Mouse (Mus musculus) neural tube, embryonic 14.5 days (tissue): ENCODE measurements around the gene Kcnk5. TPM values are rescaled to one million over a fixed set of nuclear protein-coding genes. Genes with fewer than 3 reads are reported as not detected.

Experiments
- ATAC-seq: fragments of 200-750 bp; cut with Nextera tagmentation; 2 replicates; pipeline ENCODE4 v1.8.0; 2017; ENCODE audit warnings: low read depth, mild to moderate bottlenecking, moderate TSS enrichment, moderate library complexity
- H3K27ac ChIP-seq: fragments of 300-500 bp; sonication (generic); 2 replicates; pipeline ENCODE4 v1.5.1; 2014; ENCODE audit warnings: low read depth, mild to moderate bottlenecking, control low read depth, low read length, moderate library complexity, mixed read lengths
- H3K27me3 ChIP-seq: fragments of 300-500 bp; sonication (generic); 2 replicates; pipeline ENCODE4 v1.6.1; 2014; ENCODE audit warnings: low read length; ENCODE audit not compliant: control insufficient read depth, insufficient read depth
- H3K36me3 ChIP-seq: fragments of 300-500 bp; sonication (generic); 2 replicates; pipeline ENCODE4 v1.6.1; 2014; ENCODE audit warnings: low read length, mixed read lengths; ENCODE audit not compliant: control insufficient read depth, insufficient read depth
- H3K4me1 ChIP-seq: fragments of 300-500 bp; sonication (generic); 2 replicates; pipeline ENCODE4 v1.6.1; 2014; ENCODE audit warnings: low read length; ENCODE audit not compliant: control insufficient read depth, insufficient read depth
- H3K4me2 ChIP-seq: fragments of 300-500 bp; sonication (generic); 2 replicates; pipeline ENCODE4 v1.6.1; 2014; ENCODE audit warnings: mild to moderate bottlenecking, low read depth, low read length, control low read depth
- H3K4me3 ChIP-seq: fragments of 300-500 bp; sonication (generic); 2 replicates; pipeline ENCODE4 v1.5.1; 2014; ENCODE audit warnings: low read depth, low read length, control low read depth, mixed read lengths
- H3K9ac ChIP-seq: fragments of 300-500 bp; sonication (generic); replicated peaks from 2 replicates; pipeline ENCODE4 v1.6.1; 2014; ENCODE audit warnings: low read depth, mild to moderate bottlenecking, control low read depth, low read length, mixed read lengths
- H3K9me3 ChIP-seq: fragments of 300-500 bp; sonication (generic); 2 replicates; pipeline ENCODE4 v1.6.1; 2016; ENCODE audit warnings: low read length; ENCODE audit not compliant: control insufficient read depth
- WGBS: fragments of 180-500 bp; shearing (Covaris S2); extraction: QIAGEN DNeasy Blood & Tissue Kit; methylation state at CpG from one replicate; pipeline ENCODE4 v1.1.7; 2014; 5-methylcytosine and 5-hydroxymethylcytosine counted together
- polyA plus RNA-seq: library from polyadenylated mRNA; unstranded; fragments of >200 nt; fragmentation: Nextera tagmentation; extraction: Ambion mirVana; gene quantifications from 2 replicates; pipeline ENCODE4 v1.2.1, GENCODE M21; 2014

Gene Kcnk5
- polyA plus RNA-seq, 1 experiment from 2014 or later, result 0.32 TPM

DNA sequence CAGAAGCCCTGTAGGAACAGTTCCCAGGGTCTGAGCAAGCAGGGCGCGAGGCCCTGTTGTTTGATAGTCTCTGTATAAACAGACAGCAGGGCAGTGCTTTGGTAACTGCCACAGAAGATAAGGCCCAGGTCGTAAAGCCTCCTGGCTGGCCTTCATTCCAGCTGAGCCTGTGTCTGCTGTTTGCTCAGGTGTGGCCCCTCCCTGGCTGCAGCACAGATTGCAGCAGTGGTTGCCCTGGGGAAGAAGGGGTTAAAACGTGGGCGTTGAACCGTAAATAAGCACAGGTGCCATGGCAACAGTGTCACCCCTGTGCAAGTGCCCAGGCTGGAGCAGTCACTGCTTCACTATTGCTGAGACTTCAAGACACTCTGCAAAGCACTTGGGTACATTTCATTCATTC, 26.8 kb upstream of the Kcnk5 start:
- Histone ChIP-seq H3K9me3 (no peaks in the 10 kb centered on the region), H3K27me3 (no peaks in the 10 kb centered on the region), H3K4me1 (0 out of 2 replicates have a peak, but pooled peaks cover 3% of the 10 kb centered on the region), H3K4me3 (no peak overlapping the region), H3K4me2 (no peak overlapping the region), H3K27ac (no peak overlapping the region), H3K9ac (no peak overlapping the region), H3K36me3 (no peaks in the 10 kb centered on the region)
- 18% methylated on average over 6 of the region's 6 CpGs for whole genome bisulfite sequencing
- no peak; the same call in 1 of the 2 replicates for ATAC-seq

GRCm38 (mm10) chr14:20205747-20206146, 24.1 kb upstream of the Kcnk5 start:
- no peak for ATAC-seq
- H3K9ac ChIP-seq, result no peak overlapping the region
- no peak overlapping the region for H3K4me3 ChIP-seq
- 93% methylated on average over 4 of the region's 4 CpGs for WGBS
- no peaks in the 10 kb centered on the region for H3K36me3 ChIP-seq
- H3K27me3 ChIP-seq, result no peaks in the 10 kb centered on the region
- H3K4me2 ChIP-seq, result no peak overlapping the region
- no peaks in the 10 kb centered on the region for H3K9me3 ChIP-seq
- no peak overlapping the region for H3K27ac ChIP-seq
- H3K4me1 ChIP-seq, result 0 out of 2 replicates have a peak, but pooled peaks cover 3% of the 10 kb centered on the region

- no peaks in the 10 kb centered on the region for H3K36me3 ChIP-seq
Observed at GRCm38 (mm10) chr14:20203301-20203700, 21.7 kb upstream of the Kcnk5 start.

DNA sequence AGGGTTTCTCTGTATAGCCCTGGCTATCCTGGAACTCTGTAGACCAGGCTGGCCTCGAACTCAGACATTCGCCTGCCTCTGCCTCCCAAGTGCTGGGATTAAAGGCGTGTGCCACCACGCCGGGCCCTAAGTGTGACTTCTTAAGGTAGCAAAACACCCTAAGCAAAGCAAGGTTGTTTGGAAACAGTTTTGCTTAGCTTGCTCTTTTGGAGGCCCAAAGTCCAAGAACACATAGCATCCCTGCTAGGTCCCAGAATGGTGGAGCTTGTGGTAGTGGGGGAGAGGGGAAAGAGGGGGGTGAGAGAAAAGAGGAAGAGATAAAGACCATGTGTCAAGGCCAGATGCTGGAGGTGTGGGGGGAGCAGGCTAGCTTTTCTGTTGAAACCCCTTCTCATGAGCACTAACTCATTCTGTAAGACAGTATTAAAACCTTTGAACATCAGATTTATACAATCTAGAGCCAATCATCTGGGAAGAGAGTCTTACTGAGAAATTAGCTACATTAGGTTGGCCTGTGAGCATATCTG, 21.1 kb upstream of the Kcnk5 start:
- WGBS, result 98% methylated on average over 5 of the region's 5 CpGs
- no peak for ATAC-seq
- no peaks in the 10 kb centered on the region for H3K36me3 ChIP-seq
- no peak overlapping the region for H3K9ac ChIP-seq
- no peak overlapping the region for H3K4me3 ChIP-seq
- H3K27me3 ChIP-seq, result no peaks in the 10 kb centered on the region
- no peaks in the 10 kb centered on the region for H3K9me3 ChIP-seq
- H3K4me1 ChIP-seq, result no peaks in the 10 kb centered on the region
- no peak overlapping the region for H3K27ac ChIP-seq
- H3K4me2 ChIP-seq, result no peak overlapping the region

More at GRCm38 (mm10) chr14:20203301-20203700, 21.7 kb upstream of the Kcnk5 start:
- H3K4me1 ChIP-seq, result 0 out of 2 replicates have a peak, but pooled peaks cover under 1% of the 10 kb centered on the region
- no peak overlapping the region for H3K9ac ChIP-seq
- H3K9me3 ChIP-seq, result no peaks in the 10 kb centered on the region
- ATAC-seq, result no peak
- WGBS, result 54% methylated on average over 4 of the region's 4 CpGs
- H3K4me3 ChIP-seq, result no peak overlapping the region
- no peak overlapping the region for H3K4me2 ChIP-seq
- no peak overlapping the region for H3K27ac ChIP-seq
- H3K27me3 ChIP-seq, result no peaks in the 10 kb centered on the region

DNA sequence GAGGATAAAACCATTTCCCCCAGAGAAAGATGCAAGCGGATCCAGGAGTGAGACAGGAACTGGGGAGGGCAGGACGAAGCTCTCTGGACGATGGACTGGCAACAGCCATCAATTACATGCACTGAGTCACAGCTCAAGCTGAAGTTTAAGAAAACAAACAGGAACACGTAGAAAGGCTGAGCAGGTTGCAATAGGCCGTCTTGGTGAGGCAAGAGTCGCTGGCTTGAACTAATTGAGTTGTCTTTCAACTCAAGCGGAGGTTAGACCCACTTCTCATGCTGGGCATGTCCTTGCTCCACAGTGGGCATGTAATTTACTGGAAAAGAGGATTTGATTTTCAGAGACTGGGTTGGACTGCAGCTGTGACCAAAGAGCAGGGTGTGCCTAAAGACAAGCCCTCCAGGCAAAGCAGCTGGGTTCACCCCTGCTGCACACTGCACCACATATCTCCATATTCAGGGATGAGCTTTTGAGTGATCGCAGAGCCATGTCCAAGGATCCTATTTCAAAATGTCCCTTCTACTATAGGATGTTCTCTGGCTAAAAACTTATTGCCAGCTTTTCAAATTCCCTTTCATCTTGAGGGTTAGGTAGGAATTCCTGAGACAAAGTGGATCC, 19.6 kb upstream of the Kcnk5 start:
- no peaks in the 10 kb centered on the region for H3K9me3 ChIP-seq
- H3K9ac ChIP-seq, result no peak overlapping the region
- no peak overlapping the region for H3K27ac ChIP-seq
- 54% methylated on average over 8 of the region's 8 CpGs for WGBS
- ATAC-seq, result no peak
- H3K4me2 ChIP-seq, result no peak overlapping the region
- H3K36me3 ChIP-seq, result no peaks in the 10 kb centered on the region
- no peak overlapping the region for H3K4me3 ChIP-seq
- no peaks in the 10 kb centered on the region for H3K4me1 ChIP-seq
- H3K27me3 ChIP-seq, result no peaks in the 10 kb centered on the region

DNA sequence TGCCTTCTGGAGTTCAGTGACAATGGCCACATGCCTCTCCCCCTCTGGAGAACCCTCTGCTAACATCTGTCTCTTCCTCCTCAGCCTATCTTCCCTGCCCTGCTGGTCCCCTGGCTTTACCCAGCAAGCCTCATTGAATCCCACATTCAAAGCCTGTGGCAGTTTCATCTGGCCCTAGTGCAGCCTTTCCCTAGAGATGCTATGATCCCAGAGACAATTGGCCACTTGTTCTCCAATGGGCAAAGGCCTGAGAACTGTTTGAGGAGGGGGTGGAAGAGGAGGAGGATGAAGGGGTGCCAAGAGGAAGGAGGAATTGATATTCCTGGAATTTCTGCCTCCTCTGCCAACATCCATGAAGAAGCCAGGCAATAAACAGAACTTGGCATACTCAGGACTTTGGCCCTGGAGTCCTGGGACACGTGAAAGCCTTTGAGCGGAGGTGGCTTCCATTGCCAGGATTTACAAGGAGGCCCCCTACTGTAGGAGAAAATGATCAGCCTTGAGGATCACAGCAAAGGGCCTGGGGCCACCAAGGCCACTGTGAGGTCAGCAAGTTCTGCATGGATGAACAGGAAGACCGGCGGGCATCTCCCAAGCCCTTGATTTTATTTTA, 11.6 kb upstream of the Kcnk5 start:
- WGBS, result 73% methylated on average over 4 of the region's 4 CpGs
- H3K27me3 ChIP-seq, result no peaks in the 10 kb centered on the region
- no peaks in the 10 kb centered on the region for H3K36me3 ChIP-seq
- no peak overlapping the region for H3K9ac ChIP-seq
- no peak overlapping the region for H3K4me3 ChIP-seq
- peak; percentile 34; the same call in 1 of the 2 replicates for ATAC-seq
- H3K4me1 ChIP-seq, result no peaks in the 10 kb centered on the region
- no peak overlapping the region for H3K27ac ChIP-seq
- no peak overlapping the region for H3K4me2 ChIP-seq
- no peaks in the 10 kb centered on the region for H3K9me3 ChIP-seq

DNA sequence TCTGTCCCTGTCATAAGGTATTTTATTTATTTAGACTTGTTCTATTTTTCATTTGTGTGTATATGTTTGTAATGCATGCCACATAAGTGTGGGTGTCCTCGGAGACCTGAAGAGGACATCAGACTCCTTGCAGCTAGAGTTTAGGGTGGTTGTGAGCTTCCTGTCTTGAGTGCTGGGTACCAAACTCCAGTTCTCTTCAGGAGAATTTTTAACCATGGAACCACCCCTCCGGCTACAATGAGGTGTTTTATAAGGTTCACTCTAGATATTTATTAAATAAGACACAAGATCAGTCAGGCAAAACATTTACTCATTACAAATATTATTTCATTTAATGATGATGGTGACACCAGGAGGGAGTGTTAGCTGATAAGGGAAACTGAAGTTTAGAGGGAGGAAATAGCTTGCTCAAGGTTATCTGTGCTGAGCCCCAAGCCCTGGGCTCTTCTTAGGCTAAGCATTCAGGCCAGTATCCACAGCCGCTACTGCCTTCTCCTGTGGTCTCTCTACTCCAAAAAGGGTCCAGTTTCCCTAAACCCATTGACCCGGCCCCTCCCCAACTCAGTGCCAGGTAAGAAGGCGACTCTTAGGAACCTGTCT, 9.6 kb upstream of the Kcnk5 start:
- H3K4me3 ChIP-seq, result no peak overlapping the region
- no peak overlapping the region for H3K4me2 ChIP-seq
- H3K9ac ChIP-seq, result no peak overlapping the region
- WGBS, result 92% methylated on average over 5 of the region's 5 CpGs
- H3K4me1 ChIP-seq, result no peaks in the 10 kb centered on the region
- H3K27ac ChIP-seq, result no peak overlapping the region
- no peak for ATAC-seq
- H3K27me3 ChIP-seq, result no peaks in the 10 kb centered on the region
- no peaks in the 10 kb centered on the region for H3K9me3 ChIP-seq
- H3K36me3 ChIP-seq, result no peaks in the 10 kb centered on the region

GRCm38 (mm10) chr14:20189751-20190150, 8.1 kb upstream of the Kcnk5 start:
- no peak overlapping the region for H3K9ac ChIP-seq
- no peaks in the 10 kb centered on the region for H3K36me3 ChIP-seq
- WGBS, result 79% methylated on average over 2 of the region's 2 CpGs

DNA sequence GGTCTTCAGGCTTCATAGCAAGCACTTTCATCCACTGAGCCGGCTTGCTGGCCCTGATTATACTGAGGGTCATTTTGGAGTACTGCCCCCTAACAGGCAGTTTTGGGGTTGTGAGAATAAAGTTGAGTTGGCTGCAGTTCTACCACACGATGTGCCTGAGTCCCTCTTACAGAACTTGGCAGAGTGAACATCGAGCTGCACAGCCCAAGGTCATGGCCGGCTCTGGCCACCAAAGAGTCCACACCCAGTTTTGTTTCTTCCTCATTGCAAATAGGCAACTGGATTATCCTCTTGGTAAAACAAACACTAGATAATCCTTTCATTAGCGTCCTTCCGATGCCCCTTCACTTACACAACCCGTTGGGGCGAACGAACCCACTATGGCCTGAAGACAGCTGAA, 3.8 kb upstream of the Kcnk5 start:
- Histone ChIP-seq H3K36me3 (no peaks in the 10 kb centered on the region), H3K9me3 (no peaks in the 10 kb centered on the region), H3K27me3 (no peaks in the 10 kb centered on the region), H3K4me1 (peaks cover 8% of the 10 kb centered on the region; the same call in 1 of the 2 replicates), H3K9ac (no peak overlapping the region), H3K27ac (no peak overlapping the region), H3K4me2 (no peak overlapping the region), H3K4me3 (no peak overlapping the region)
- no peak for ATAC-seq
- WGBS, result 88% methylated on average over 9 of the region's 9 CpGs

More at GRCm38 (mm10) chr14:20189751-20190150, 8.1 kb upstream of the Kcnk5 start:
- no peaks in the 10 kb centered on the region for H3K4me1 ChIP-seq
- no peaks in the 10 kb centered on the region for H3K27me3 ChIP-seq
- no peak overlapping the region for H3K4me3 ChIP-seq
- no peak overlapping the region for H3K27ac ChIP-seq
- no peak for ATAC-seq
- H3K9me3 ChIP-seq, result no peaks in the 10 kb centered on the region
- no peak overlapping the region for H3K4me2 ChIP-seq
